Mouse (Mus musculus) myocyte (in vitro differentiated cells): ENCODE results near the gene Bola2. TPM values are rescaled to one million over a fixed set of nuclear protein-coding genes. Genes with fewer than 3 reads are reported as not detected.
"Not testable (repeated sequence)": the region's sequence is repeated elsewhere in the genome, so short reads cannot be mapped to it uniquely, and the experiment has no call there.

ENCODE experiments used
- H3K27me3 ChIP-seq: one replicate; pipeline ENCODE4 v1.6.1; 2011; ENCODE audit not compliant: control insufficient read depth, insufficient read depth, insufficient read length
- H3K36me3 ChIP-seq: one replicate; pipeline ENCODE4 v1.6.1; 2011; ENCODE audit not compliant: control insufficient read depth, insufficient read depth
- H3K4me2 ChIP-seq: one replicate; pipeline ENCODE4 v1.6.1; 2011; ENCODE audit warnings: low read depth, control low read depth
- H3K4me3 ChIP-seq: one replicate; pipeline ENCODE4 v1.5.1; 2011; ENCODE audit warnings: mild to moderate bottlenecking, control low read depth, moderate library complexity
- H3K79me2 ChIP-seq: one replicate; pipeline ENCODE4 v1.6.1; 2011; ENCODE audit not compliant: control insufficient read depth, insufficient read depth
- H3ac ChIP-seq: one replicate; pipeline ENCODE4 v1.6.1; 2011; ENCODE audit not compliant: control insufficient read depth, insufficient read length
- CEBPB ChIP-seq: IDR thresholded peaks from 2 replicates; pipeline ENCODE4 v1.6.1; 2011; ENCODE audit warnings: mild to moderate bottlenecking, moderate library complexity; ENCODE audit not compliant: poor library complexity, insufficient read depth, severe bottlenecking
- E2F4 ChIP-seq: IDR thresholded peaks from one replicate; pipeline ENCODE4 v1.6.1; 2011; ENCODE audit warnings: mild to moderate bottlenecking, control low read depth, moderate library complexity; ENCODE audit not compliant: insufficient read depth
- MAX ChIP-seq: IDR thresholded peaks from one replicate; pipeline ENCODE4 v1.6.1; 2011; ENCODE audit warnings: low read depth, mild to moderate bottlenecking, control low read depth
- MYOD1 ChIP-seq, 3 experiments: IDR thresholded peaks; one replicate each; pipeline ENCODE4 v1.6.1; 2011; ENCODE audit warnings: control low read depth in 2 of 3, low read depth in 2 of 3, mild to moderate bottlenecking in 2 of 3, moderate library complexity in 1 of 3; ENCODE audit not compliant: insufficient read length in 2 of 3, control insufficient read depth in 1 of 3
- MYOG ChIP-seq, 3 experiments: IDR thresholded peaks; one replicate each; pipeline ENCODE4 v1.6.1; 2011; ENCODE audit warnings: control low read depth in 2 of 3, low read depth in 2 of 3, mild to moderate bottlenecking in 2 of 3; ENCODE audit not compliant: insufficient read length in 2 of 3, control insufficient read depth in 1 of 3, insufficient read depth in 1 of 3
- POLR2A ChIP-seq: IDR thresholded peaks from one replicate; pipeline ENCODE4 v1.6.1; 2011; ENCODE audit warnings: low read depth, mild to moderate bottlenecking, control low read depth, moderate library complexity; ENCODE audit not compliant: insufficient read length
- POLR2AphosphoS2 ChIP-seq: IDR thresholded peaks from one replicate; pipeline ENCODE4 v1.6.1; 2011; ENCODE audit warnings: low read depth, control low read depth; ENCODE audit not compliant: insufficient read length
- REST ChIP-seq: IDR thresholded peaks from one replicate; pipeline ENCODE4 v1.6.1; 2011; ENCODE audit warnings: mild to moderate bottlenecking, control low read depth, moderate library complexity; ENCODE audit not compliant: insufficient read depth, insufficient read length
- SRF ChIP-seq: IDR thresholded peaks from one replicate; pipeline ENCODE4 v1.6.1; 2011; ENCODE audit warnings: low read depth; ENCODE audit not compliant: control insufficient read depth, insufficient read length
- TCF12 ChIP-seq: IDR thresholded peaks from one replicate; pipeline ENCODE4 v1.6.1; 2011; ENCODE audit warnings: mild to moderate bottlenecking, control low read depth; ENCODE audit not compliant: poor library complexity, insufficient read depth, severe bottlenecking
- TCF3 ChIP-seq: IDR thresholded peaks from one replicate; pipeline ENCODE4 v1.6.1; 2011; ENCODE audit warnings: low read depth, control low read depth; ENCODE audit not compliant: insufficient read length
- USF1 ChIP-seq: IDR thresholded peaks from one replicate; pipeline ENCODE4 v1.6.1; 2011; ENCODE audit warnings: low read depth, mild to moderate bottlenecking, control low read depth, moderate library complexity
- polyA plus RNA-seq: library from polyadenylated mRNA; unstranded; fragments of >200 nt; fragmentation: generic; extraction: Trizol; gene quantifications from one replicate; pipeline ENCODE4 v1.2.1, GENCODE M21; 2012; ENCODE audit warnings: missing spikeins

The Bola2 gene
- polyA plus RNA-seq, 1 experiment, result 79.7 TPM

GRCm38 (mm10) chr7:126681221-126681620 is 14.0 kb upstream of the Bola2 start:
- Histone ChIP-seq H3K36me3 (no peaks in the 10 kb centered on the region), H3K4me2 (no peak overlapping the region), H3K79me2 (no peaks in the 10 kb centered on the region), H3K27me3 (no peaks in the 10 kb centered on the region), H3K4me3 (no peak overlapping the region), H3ac (no peak overlapping the region)
- TF ChIP-seq REST (no peak), SRF (no peak), MAX (no peak), MYOD1 (IDR thresholded peaks at IDR 0.05; ENCODE audit: control insufficient read depth in 1 of 3, insufficient read length in 2 of 3, low read depth in 2 of 3) (no peak), POLR2AphosphoS2 (no peak), TCF3 (no peak), E2F4 (no peak)

- not testable (repeated sequence) for H3K4me3 ChIP-seq, H3ac ChIP-seq, H3K36me3 ChIP-seq, H3K79me2 ChIP-seq, H3K27me3 ChIP-seq, H3K4me2 ChIP-seq
- TF ChIP-seq POLR2AphosphoS2, result peak; percentile 12
These were observed 7.0 kb upstream of the Bola2 start for GRCm38 (mm10) chr7:126688156-126688555.

- TF ChIP-seq POLR2AphosphoS2, result peak; percentile 24
- TF ChIP-seq CEBPB, result no peak
- TF ChIP-seq MYOG (IDR thresholded peaks at IDR 0.05; ENCODE audit: control insufficient read depth in 1 of 3, insufficient read depth in 1 of 3, insufficient read length in 2 of 3, low read depth in 2 of 3), result no peak
- TF ChIP-seq SRF, result no peak
- TF ChIP-seq REST, result no peak
- TF ChIP-seq USF1, result no peak
- no peak for TF ChIP-seq MYOD1 (IDR thresholded peaks at IDR 0.05; ENCODE audit: control insufficient read depth in 1 of 3, insufficient read length in 2 of 3, low read depth in 2 of 3)
- no peak for TF ChIP-seq MAX
- no peak for TF ChIP-seq TCF3
- Histone ChIP-seq H3K79me2 (no peaks in the 10 kb centered on the region), H3K4me2 (no peak overlapping the region), H3K27me3 (no peaks in the 10 kb centered on the region), H3K4me3 (no peak overlapping the region), H3ac (no peak overlapping the region), H3K36me3 (no peaks in the 10 kb centered on the region)
These were observed 6.2 kb upstream of the Bola2 start for GRCm38 (mm10) chr7:126689021-126689420.

GRCm38 (mm10) chr7:126690737-126691136 is 4.5 kb upstream of the Bola2 start:
- Histone ChIP-seq H3K79me2 (no peaks in the 10 kb centered on the region), H3ac (no peak overlapping the region), H3K4me2 (no peak overlapping the region), H3K36me3 (no peaks in the 10 kb centered on the region), H3K27me3 (no peaks in the 10 kb centered on the region), H3K4me3 (no peak overlapping the region)
- TF ChIP-seq USF1 (no peak), SRF (no peak), POLR2A (no peak), POLR2AphosphoS2 (no peak), TCF3 (no peak), TCF12 (no peak), REST (no peak), MAX (no peak), E2F4 (no peak), MYOG (IDR thresholded peaks at IDR 0.05; ENCODE audit: control insufficient read depth in 1 of 3, insufficient read depth in 1 of 3, insufficient read length in 2 of 3, low read depth in 2 of 3) (no peak), CEBPB (no peak), MYOD1 (IDR thresholded peaks at IDR 0.05; ENCODE audit: control insufficient read depth in 1 of 3, insufficient read length in 2 of 3, low read depth in 2 of 3) (no peak)

GRCm38 (mm10) chr7:126691676-126692075 is 3.5 kb upstream of the Bola2 start:
- no peak overlapping the region for H3K4me2 ChIP-seq
- H3K36me3 ChIP-seq, result no peaks in the 10 kb centered on the region
- no peaks in the 10 kb centered on the region for H3K27me3 ChIP-seq
- H3K79me2 ChIP-seq, result peaks cover 7% of the 10 kb centered on the region
- TF ChIP-seq TCF12, result no peak
- TF ChIP-seq USF1, result no peak
- TF ChIP-seq E2F4, result no peak
- TF ChIP-seq MYOD1 (IDR thresholded peaks at IDR 0.05; ENCODE audit: control insufficient read depth in 1 of 3, insufficient read length in 2 of 3, low read depth in 2 of 3), result no peak
- no peak overlapping the region for H3K4me3 ChIP-seq
- no peak overlapping the region for H3ac ChIP-seq

- Histone ChIP-seq H3K4me2 (no peak overlapping the region), H3ac (no peak overlapping the region), H3K4me3 (no peak overlapping the region), H3K27me3 (no peaks in the 10 kb centered on the region), H3K79me2 (peaks cover 14% of the 10 kb centered on the region), H3K36me3 (no peaks in the 10 kb centered on the region)
- no peak for TF ChIP-seq CEBPB
- TF ChIP-seq TCF12, result no peak
- no peak for TF ChIP-seq USF1
- no peak for TF ChIP-seq SRF
- TF ChIP-seq MYOD1 (IDR thresholded peaks at IDR 0.05; ENCODE audit: control insufficient read depth in 1 of 3, insufficient read length in 2 of 3, low read depth in 2 of 3), result no peak
- no peak for TF ChIP-seq E2F4
- TF ChIP-seq MAX, result no peak
- TF ChIP-seq REST, result no peak
- no peak for TF ChIP-seq POLR2A
- no peak for TF ChIP-seq TCF3
- TF ChIP-seq POLR2AphosphoS2, result no peak
These were observed 2.8 kb upstream of the Bola2 start for GRCm38 (mm10) chr7:126692426-126692825.
